Mouse (Mus musculus) layer of hippocampus, postnatal 25 days (tissue): ENCODE data around the gene Ppm1l. TPM values are rescaled to one million over a fixed set of nuclear protein-coding genes. Genes with fewer than 3 reads are reported as not detected.
A peak's percentile ranks its signal among the peaks of the same experiment; 100 is the strongest.
"Not testable (repeated sequence)": the region's sequence is repeated elsewhere in the genome, so short reads cannot be mapped to it uniquely, and the experiment has no call there.

ENCODE experiments used
- DNase-seq, 2 experiments: peaks; one replicate each; pipeline ENCODE4 v3.0.0; 2022; ENCODE audit warnings: mixed read lengths in 2 of 2, low spot score in 1 of 2; ENCODE audit errors: extremely low spot score in 1 of 2
- total RNA-seq, 2 experiments: library from RNA; stranded (reverse); gene quantifications; 2 replicates each; pipeline ENCODE4 v1.2.3; 2021

The Ppm1l gene
- total RNA-seq, 2 experiments from 2014 or later: 45.9 to 55.1 TPM

DNA sequence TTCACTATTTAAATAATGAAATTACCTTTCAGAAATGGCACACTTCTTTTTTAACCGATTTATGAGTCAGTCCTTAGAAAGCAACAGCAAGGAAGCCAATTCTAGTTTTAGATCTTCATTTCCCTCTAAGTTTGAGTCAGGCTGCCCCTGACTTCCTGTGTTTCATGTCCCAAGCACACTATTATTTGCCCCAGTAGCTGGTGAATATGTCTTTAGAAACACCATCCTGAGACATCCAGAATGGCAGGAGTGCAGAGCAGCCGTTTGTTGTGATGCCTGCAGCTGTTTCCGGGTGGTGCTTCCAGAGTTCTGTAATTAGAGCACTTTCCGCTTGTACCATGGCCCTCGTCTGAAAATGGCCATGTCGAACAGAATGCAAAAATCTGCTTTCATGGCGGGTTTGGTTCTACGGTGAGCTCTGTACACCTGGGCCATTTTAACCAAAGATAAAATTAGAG is 208.4 kb downstream of the Ppm1l start:
- no peak for DNase-seq

DNA sequence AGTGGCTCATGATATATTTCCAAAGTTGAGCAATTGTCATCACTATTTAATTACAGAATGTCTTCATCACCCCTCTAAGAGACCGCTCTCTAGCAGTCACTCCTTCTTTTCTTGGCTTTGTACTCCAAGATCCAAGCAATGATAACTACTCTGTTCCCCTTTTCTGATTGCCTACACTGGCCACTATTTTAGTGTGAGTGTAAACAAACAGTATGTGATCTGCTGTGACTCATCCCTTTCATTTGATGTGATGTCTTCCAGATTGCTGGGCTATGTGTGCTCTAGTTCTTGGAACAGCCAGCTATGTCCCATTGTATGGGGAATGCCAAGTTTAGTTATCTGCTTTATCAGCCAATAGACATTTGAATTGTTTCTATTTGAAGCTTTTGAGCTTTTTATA is 210.7 kb downstream of the Ppm1l start:
- DNase-seq: no peak

GRCm38 (mm10) chr3:69529576-69529975 is 212.9 kb downstream of the Ppm1l start:
- no peak for DNase-seq

DNA sequence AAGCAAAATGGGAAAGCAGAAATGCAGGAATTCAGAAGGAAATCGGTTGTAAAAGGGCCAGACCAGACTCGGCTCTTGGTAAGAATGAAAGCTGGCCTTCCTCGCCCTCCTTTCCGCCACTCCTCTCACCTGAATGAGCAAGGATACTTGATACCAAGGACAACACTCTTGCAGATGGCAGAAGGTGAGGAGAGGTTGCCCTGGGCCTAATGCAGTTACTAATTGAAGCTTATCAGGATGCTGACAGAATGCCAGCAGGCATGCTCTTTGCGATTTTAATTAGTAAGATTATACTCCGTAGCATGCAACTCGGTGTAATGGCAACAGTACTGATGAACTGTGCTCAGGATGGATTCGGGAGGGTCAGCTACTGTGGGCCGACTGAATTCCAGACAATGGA is 214.8 kb downstream of the Ppm1l start:
- DNase-seq: no peak

GRCm38 (mm10) chr3:69532687-69533086 is 216.0 kb downstream of the Ppm1l start:
- DNase-seq: no peak

DNA sequence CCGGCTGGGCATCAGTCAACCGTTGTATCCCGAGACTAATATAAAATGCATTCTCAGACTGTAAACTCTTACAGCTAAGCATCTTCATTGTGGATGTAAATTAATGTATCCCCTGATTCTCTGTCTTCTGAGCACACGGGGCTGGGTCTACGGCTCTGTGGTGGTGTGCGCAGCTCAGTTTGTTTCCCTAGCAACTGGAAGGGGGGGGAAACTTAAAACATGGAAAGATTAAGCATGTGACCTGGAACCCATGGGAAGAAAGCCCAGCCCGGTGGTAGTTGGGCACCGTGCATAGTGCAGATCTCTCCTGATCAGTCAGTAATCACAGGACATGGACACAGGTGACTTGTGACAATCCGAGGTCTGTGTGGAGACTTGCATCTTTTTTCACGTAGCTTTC is 218.8 kb downstream of the Ppm1l start:
- no peak for DNase-seq

GRCm38 (mm10) chr3:69535941-69536647 is 219.4 kb downstream of the Ppm1l start:
- no peak for DNase-seq

- DNase-seq: peak in 1 of 2 experiments; percentile 33
These were observed 226.3 kb downstream of the Ppm1l start for GRCm38 (mm10) chr3:69542962-69543361.

DNA sequence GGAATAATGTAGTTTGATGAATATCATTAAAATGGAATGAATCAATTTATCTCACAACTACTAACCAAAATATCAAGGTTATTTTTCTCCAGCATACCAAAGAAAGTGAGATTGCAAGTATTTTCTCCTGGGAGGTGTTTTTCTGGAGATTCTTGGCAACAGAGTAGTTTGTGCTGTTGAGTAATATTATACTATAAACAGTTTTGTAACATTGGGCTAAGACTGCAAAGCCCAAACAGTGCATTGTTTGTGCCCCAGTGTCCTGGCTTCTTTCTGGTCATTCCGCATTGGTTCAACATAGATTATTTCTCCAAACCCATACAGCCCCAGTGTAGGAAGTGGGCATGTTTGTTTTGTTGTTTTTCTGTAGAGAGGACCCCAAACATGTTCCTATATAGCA is 227.1 kb downstream of the Ppm1l start:
- DNase-seq: no peak

- DNase-seq: no peak
These were observed 228.4 kb downstream of the Ppm1l start for GRCm38 (mm10) chr3:69545017-69545416.

DNA sequence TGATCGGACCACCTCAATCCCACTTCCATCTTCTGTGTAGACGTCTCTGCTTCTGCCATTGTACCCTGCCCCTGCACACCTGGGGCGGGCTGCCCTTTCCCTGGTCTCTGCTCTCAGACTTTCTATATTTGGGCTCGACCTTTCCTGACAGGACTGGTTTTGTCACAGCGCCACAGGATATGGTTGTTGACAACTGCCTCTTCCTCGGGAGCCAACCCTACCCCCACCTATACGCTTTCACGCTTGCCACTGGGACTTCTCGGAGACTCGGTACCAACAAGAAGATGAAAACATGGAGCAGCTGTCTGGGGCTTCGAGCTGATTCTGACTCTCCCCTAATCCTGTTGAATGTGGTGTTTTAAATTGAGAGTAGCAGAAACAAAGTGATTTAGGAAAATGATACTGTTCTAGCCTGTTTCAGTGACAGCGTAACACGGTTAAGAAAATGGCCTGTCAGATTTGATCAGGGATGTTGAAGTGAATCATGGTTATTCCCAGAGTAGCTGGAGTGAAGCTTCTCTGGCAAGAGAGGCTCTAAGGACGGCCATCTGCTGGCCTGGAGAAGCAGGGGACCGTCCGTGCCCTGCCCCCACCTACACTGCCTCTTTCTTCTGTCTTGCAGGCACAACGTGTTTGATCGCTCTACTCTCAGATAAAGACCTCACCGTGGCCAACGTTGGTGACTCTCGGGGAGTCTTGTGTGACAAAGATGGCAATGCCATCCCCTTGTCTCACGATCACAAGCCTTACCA is 232.2 kb downstream of the Ppm1l start:
- no peak for DNase-seq

- no peak for DNase-seq
These were observed 232.9 kb downstream of the Ppm1l start for GRCm38 (mm10) chr3:69549602-69550001.

DNA sequence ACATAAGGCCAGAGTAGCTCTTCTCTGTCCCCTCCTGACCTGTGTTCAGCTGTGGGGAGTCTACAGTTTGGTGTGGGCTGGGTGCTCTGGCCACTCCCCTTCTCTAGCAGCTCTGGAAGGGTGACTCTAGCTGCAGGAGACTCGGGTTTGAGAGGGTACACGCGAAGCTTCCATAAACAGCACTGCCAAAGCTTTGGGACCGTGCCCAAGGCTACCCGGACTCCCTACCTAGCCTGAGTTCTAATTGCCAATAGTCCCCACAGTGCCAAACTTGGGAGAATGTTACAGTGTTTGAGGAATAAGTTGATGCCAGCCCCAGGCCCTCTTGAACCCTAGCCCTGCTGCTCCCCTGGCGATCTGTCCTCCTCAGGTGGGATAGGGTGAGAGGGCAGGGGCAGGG is 238.8 kb downstream of the Ppm1l start:
- DNase-seq: no peak

DNA sequence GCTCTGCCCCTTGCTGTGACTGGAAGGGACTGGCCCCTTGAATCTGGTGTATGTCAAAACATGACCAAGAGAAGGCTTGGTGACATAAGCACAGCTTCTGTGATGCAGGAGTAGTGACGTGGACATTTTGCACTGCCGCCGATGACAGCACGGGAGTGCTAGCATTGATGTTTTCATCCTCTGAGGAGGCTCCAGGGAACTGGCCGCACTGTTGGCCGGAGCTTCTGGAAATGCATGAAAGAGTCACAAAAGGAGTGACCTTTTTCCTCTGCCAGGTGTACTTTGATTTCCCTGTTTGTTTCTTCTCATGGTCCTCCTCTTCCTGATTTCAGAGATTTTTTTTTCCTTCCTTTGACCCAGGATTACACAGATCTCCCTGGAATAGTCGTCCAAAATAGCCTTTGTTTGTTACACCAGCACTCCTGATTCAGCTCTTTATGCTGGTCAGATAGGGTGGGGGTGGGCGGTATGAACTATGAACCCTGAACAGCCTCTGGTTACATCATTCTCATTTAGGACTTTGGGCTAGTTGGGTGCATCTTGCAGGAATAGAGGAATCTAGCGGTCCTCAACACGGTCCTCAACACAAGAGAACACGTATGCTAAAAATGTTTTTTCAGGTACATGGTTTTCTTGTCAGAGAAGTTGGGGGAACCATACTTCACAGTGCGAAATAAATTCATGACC is 239.6 kb downstream of the Ppm1l start:
- no peak for DNase-seq

GRCm38 (mm10) chr3:69559316-69559974 is 242.8 kb downstream of the Ppm1l start:
- DNase-seq: no peak

- DNase-seq: no peak
These were observed 243.3 kb downstream of the Ppm1l start for GRCm38 (mm10) chr3:69559975-69560330.

DNA sequence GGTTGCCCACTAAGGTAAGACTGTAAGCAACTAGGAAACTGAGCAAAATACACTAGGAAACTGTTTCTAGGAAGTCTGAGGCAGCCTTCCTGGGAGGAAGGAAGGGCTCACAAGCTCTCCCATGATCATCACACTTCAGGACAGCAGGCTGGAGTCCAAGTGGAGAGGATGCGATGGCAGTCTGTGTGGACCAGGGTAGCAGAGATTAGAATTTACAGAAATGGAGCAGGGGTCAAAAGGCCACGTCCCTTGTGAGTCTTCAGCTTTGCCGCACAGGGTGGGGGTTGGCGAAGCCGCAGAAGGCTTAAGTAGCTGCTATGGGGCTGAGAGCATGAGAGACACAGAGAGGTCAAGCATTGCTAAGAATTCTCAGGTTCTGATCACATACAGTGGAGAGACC is 245.0 kb downstream of the Ppm1l start:
- no peak for DNase-seq

DNA sequence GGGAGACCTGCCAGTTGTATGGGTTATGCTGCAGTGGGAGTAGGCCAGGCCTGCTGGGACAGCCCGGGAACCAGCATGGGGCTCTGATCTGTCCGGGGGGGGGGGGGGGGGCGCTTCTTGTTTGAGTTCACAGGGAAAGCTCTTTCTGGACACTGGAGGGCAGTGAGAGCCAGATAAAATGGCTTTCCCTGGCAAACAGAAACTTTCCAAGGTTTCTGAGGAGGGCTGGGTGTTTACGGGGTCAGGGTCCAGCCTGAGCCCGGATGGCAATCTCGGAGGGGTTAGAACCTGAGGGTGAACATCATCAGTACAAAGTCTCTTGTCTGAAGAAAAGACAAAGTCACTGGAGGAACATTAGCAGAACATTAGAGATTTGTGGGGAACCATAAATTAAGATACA is 246.7 kb downstream of the Ppm1l start:
- DNase-seq: no peak

- DNase-seq: not testable (repeated sequence)
These were observed 248.9 kb downstream of the Ppm1l start for GRCm38 (mm10) chr3:69565586-69565985.

DNA sequence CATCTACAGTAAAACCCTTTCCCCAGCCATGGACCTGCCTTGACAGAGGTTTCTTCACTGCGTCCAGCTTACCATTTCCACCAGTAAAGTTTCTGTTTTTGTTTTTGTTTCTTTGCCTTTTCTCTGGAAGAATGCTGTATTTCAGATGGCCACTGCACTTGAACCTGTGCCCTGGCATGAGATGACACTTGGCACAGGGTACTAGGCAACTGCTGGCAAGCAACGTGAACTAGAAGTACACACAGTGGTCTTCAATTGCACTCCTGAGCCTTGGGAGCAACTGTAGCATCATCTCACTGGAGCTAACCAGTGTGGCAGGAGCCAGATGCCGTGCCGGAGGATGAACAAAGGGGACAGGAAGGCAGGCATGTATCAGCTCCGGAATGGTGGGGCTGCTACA is 255.9 kb downstream of the Ppm1l start:
- no peak for DNase-seq

GRCm38 (mm10) chr3:69575577-69575976 is 258.9 kb downstream of the Ppm1l start:
- DNase-seq: no peak
